Mouse (Mus musculus) hindbrain, embryonic 16.5 days (tissue): ENCODE measurements around the gene Gabra5. TPM values are rescaled to one million over a fixed set of nuclear protein-coding genes. Genes with fewer than 3 reads are reported as not detected.

Source experiments
- ATAC-seq: fragments of 200-750 bp; cut with Nextera tagmentation; 2 replicates; pipeline ENCODE4 v1.8.0; 2017; ENCODE audit warnings: moderate TSS enrichment, moderate library complexity
- H3K27ac ChIP-seq: fragments of 300-500 bp; sonication (generic); 2 replicates; pipeline ENCODE4 v1.5.1; 2014; ENCODE audit warnings: low read depth, mild to moderate bottlenecking, control low read depth, low read length, moderate library complexity
- H3K27me3 ChIP-seq: fragments of 300-500 bp; sonication (generic); replicated peaks from 2 replicates; pipeline ENCODE4 v1.6.1; 2014; ENCODE audit warnings: low read length; ENCODE audit not compliant: control insufficient read depth, insufficient read depth
- H3K36me3 ChIP-seq: fragments of 300-500 bp; sonication (generic); 2 replicates; pipeline ENCODE4 v1.6.1; 2014; ENCODE audit warnings: mild to moderate bottlenecking, low read length, moderate library complexity, mixed read lengths; ENCODE audit not compliant: control insufficient read depth, insufficient read depth
- H3K4me1 ChIP-seq: fragments of 300-500 bp; sonication (generic); 2 replicates; pipeline ENCODE4 v1.6.1; 2014; ENCODE audit warnings: low read depth, low read length; ENCODE audit not compliant: control insufficient read depth, insufficient read depth
- H3K4me2 ChIP-seq: fragments of 300-500 bp; sonication (generic); 2 replicates; pipeline ENCODE4 v1.6.1; 2014; ENCODE audit warnings: mild to moderate bottlenecking, low read length, control low read depth, moderate library complexity
- H3K4me3 ChIP-seq: fragments of 300-500 bp; sonication (generic); 2 replicates; pipeline ENCODE4 v1.5.1; 2014; ENCODE audit warnings: mild to moderate bottlenecking, low read length, control low read depth, moderate library complexity
- H3K9ac ChIP-seq: fragments of 300-500 bp; sonication (generic); 2 replicates; pipeline ENCODE4 v1.6.1; 2014; ENCODE audit warnings: low read depth, mild to moderate bottlenecking, control low read depth, low read length, moderate library complexity
- H3K9me3 ChIP-seq: fragments of 300-500 bp; sonication (generic); 2 replicates; pipeline ENCODE4 v1.6.1; 2014; ENCODE audit warnings: mild to moderate bottlenecking, low read length, moderate library complexity; ENCODE audit not compliant: control insufficient read depth
- WGBS: fragments of 180-500 bp; shearing (Covaris S2); extraction: QIAGEN DNeasy Blood & Tissue Kit; methylation state at CpG from one replicate; pipeline ENCODE4 v1.1.7; 2014; 5-methylcytosine and 5-hydroxymethylcytosine counted together
- polyA plus RNA-seq: library from polyadenylated mRNA; unstranded; fragments of >200 nt; fragmentation: Nextera tagmentation; extraction: Ambion mirVana; gene quantifications from 2 replicates; pipeline ENCODE4 v1.2.1, GENCODE M21; 2015

The Gabra5 gene
- 62.5 and 78.3 TPM in 2 replicates for polyA plus RNA-seq

- H3K9ac ChIP-seq, result peak within 1 kb of the TSS; percentile 78
- no peaks in the 10 kb centered on the region for H3K9me3 ChIP-seq
- under 1% methylated on average over 59 of the region's 59 CpGs for WGBS
- peak within 1 kb of the TSS; percentile 73 for H3K4me3 ChIP-seq
- H3K4me1 ChIP-seq, result peaks cover 3% of the 10 kb centered on the region; the same call in 1 of the 2 replicates
- no peaks in the 10 kb centered on the region for H3K36me3 ChIP-seq
- ATAC-seq, result peak; percentile 88
- H3K27ac ChIP-seq, result peak within 1 kb of the TSS; percentile 71
- H3K27me3 ChIP-seq, result peaks cover 5% of the 10 kb centered on the region; the same call in 1 of the 2 replicates
- peak within 1 kb of the TSS; percentile 74 for H3K4me2 ChIP-seq
Observed at GRCm38 (mm10) chr7:57509681-57510141, at the start of gene Gabra5. Gabra5 (minus strand) TSS chr7:57510059.

GRCm38 (mm10) chr7:57538565-57538964 is 28.7 kb upstream of the Gabra5 start:
- no peak for ATAC-seq
- H3K27ac ChIP-seq, result no peak overlapping the region
- WGBS, result 24% methylated on average over 7 of the region's 7 CpGs
- no peak overlapping the region for H3K4me2 ChIP-seq
- no peak overlapping the region for H3K4me3 ChIP-seq
- no peaks in the 10 kb centered on the region for H3K9me3 ChIP-seq
- H3K36me3 ChIP-seq, result no peaks in the 10 kb centered on the region
- H3K9ac ChIP-seq, result no peak overlapping the region
- no peaks in the 10 kb centered on the region for H3K4me1 ChIP-seq
- no peaks in the 10 kb centered on the region for H3K27me3 ChIP-seq

GRCm38 (mm10) chr7:57532676-57533075 is 22.8 kb upstream of the Gabra5 start:
- H3K9ac ChIP-seq, result no peak overlapping the region
- ATAC-seq, result no peak
- no peak overlapping the region for H3K27ac ChIP-seq
- no peaks in the 10 kb centered on the region for H3K4me1 ChIP-seq
- no peaks in the 10 kb centered on the region for H3K9me3 ChIP-seq
- no peak overlapping the region for H3K4me3 ChIP-seq
- no peaks in the 10 kb centered on the region for H3K36me3 ChIP-seq
- no peaks in the 10 kb centered on the region for H3K27me3 ChIP-seq
- WGBS, result 79% methylated on average over 10 of the region's 10 CpGs
- no peak overlapping the region for H3K4me2 ChIP-seq

- ATAC-seq, result 0 out of 2 replicates have a peak, but pooled peaks have one; percentile 11
- WGBS, result 84% methylated on average over 8 of the region's 8 CpGs
- no peaks in the 10 kb centered on the region for H3K4me1 ChIP-seq
- no peaks in the 10 kb centered on the region for H3K36me3 ChIP-seq
- no peaks in the 10 kb centered on the region for H3K9me3 ChIP-seq
- H3K27me3 ChIP-seq, result no peaks in the 10 kb centered on the region
- H3K27ac ChIP-seq, result no peak overlapping the region
- no peak overlapping the region for H3K4me3 ChIP-seq
- H3K9ac ChIP-seq, result no peak overlapping the region
- H3K4me2 ChIP-seq, result no peak overlapping the region
Observed at GRCm38 (mm10) chr7:57529954-57530353, 20.1 kb upstream of the Gabra5 start.

- Histone ChIP-seq H3K9me3 (no peaks in the 10 kb centered on the region), H3K4me1 (no peaks in the 10 kb centered on the region), H3K27me3 (no peaks in the 10 kb centered on the region), H3K9ac (no peak overlapping the region), H3K36me3 (no peaks in the 10 kb centered on the region), H3K27ac (no peak overlapping the region), H3K4me2 (no peak overlapping the region), H3K4me3 (no peak overlapping the region)
- no peak for ATAC-seq
- 87% methylated on average over 4 of the region's 4 CpGs for WGBS
Observed at GRCm38 (mm10) chr7:57529451-57529850, 19.6 kb upstream of the Gabra5 start.

GRCm38 (mm10) chr7:57512955-57513354 is 3.1 kb upstream of the Gabra5 start:
- H3K36me3 ChIP-seq, result no peaks in the 10 kb centered on the region
- ATAC-seq, result no peak
- WGBS, result 23% methylated on average over 3 of the region's 3 CpGs
- no peaks in the 10 kb centered on the region for H3K9me3 ChIP-seq
- H3K4me1 ChIP-seq, result peaks cover 3% of the 10 kb centered on the region; the same call in 1 of the 2 replicates
- H3K27ac ChIP-seq, result no peak overlapping the region
- H3K4me3 ChIP-seq, result no peak overlapping the region
- no peak overlapping the region for H3K9ac ChIP-seq
- H3K27me3 ChIP-seq, result peaks cover 2% of the 10 kb centered on the region; the same call in 1 of the 2 replicates
- H3K4me2 ChIP-seq, result no peak overlapping the region

GRCm38 (mm10) chr7:57508860-57509632 is 813 bp downstream of the Gabra5 start:
- Histone ChIP-seq H3K9ac (peak overlapping the region; percentile 78), H3K9me3 (no peaks in the 10 kb centered on the region), H3K4me1 (peaks cover 3% of the 10 kb centered on the region; the same call in 1 of the 2 replicates), H3K36me3 (no peaks in the 10 kb centered on the region), H3K27me3 (peaks cover 5% of the 10 kb centered on the region; the same call in 1 of the 2 replicates), H3K27ac (peak overlapping the region; percentile 71), H3K4me2 (peak overlapping the region; percentile 74), H3K4me3 (peak overlapping the region; percentile 73)
- ATAC-seq, result peak; percentile 76
- WGBS, result 1% methylated on average over 70 of the region's 72 CpGs

GRCm38 (mm10) chr7:57502809-57503208 is 7.0 kb downstream of the Gabra5 start:
- peaks cover 2% of the 10 kb centered on the region; the same call in 1 of the 2 replicates for H3K27me3 ChIP-seq
- ATAC-seq, result no peak
- 82% methylated on average over 4 of the region's 4 CpGs for WGBS

GRCm38 (mm10) chr7:57491795-57492194 is 18.1 kb downstream of the Gabra5 start:
- Histone ChIP-seq H3K36me3 (no peaks in the 10 kb centered on the region), H3K9ac (no peak overlapping the region), H3K4me3 (no peak overlapping the region), H3K4me1 (no peaks in the 10 kb centered on the region), H3K4me2 (no peak overlapping the region), H3K9me3 (no peaks in the 10 kb centered on the region), H3K27me3 (no peaks in the 10 kb centered on the region), H3K27ac (no peak overlapping the region)
- 67% methylated on average over 4 of the region's 4 CpGs for WGBS
- no peak for ATAC-seq

More at GRCm38 (mm10) chr7:57502809-57503208, 7.0 kb downstream of the Gabra5 start:
- H3K9ac ChIP-seq, result no peak overlapping the region
- no peak overlapping the region for H3K4me3 ChIP-seq
- H3K4me2 ChIP-seq, result no peak overlapping the region
- H3K36me3 ChIP-seq, result no peaks in the 10 kb centered on the region
- no peaks in the 10 kb centered on the region for H3K9me3 ChIP-seq
- H3K27ac ChIP-seq, result no peak overlapping the region
- H3K4me1 ChIP-seq, result no peaks in the 10 kb centered on the region
